Mouse (Mus musculus) granulocyte monocyte progenitor cell, adult 5-6 weeks (primary cell): ENCODE measurements around the gene Traf3ip2. TPM values are rescaled to one million over a fixed set of nuclear protein-coding genes. Genes with fewer than 3 reads are reported as not detected.

Experiments
- ATAC-seq: replicated peaks from 2 replicates; pipeline ENCODE4 v1.8.0; 2016; ENCODE audit warnings: mild to moderate bottlenecking, moderate TSS enrichment, inconsistent platforms; ENCODE audit not compliant: poor library complexity, severe bottlenecking
- total RNA-seq, 2 experiments: library from RNA; stranded (forward) in 1 of 2; stranded (reverse) in 1 of 2; fragments of 200-712, 200-1000 nt in 1 of 2; fragments of >200 nt in 1 of 2; fragmentation: Nextera tagmentation in 1 of 2; gene quantifications; 2 replicates each; pipeline ENCODE4 v1.2.3; 2014 to 2017

The Traf3ip2 gene
- total RNA-seq, 2 experiments from 2014 or later: 2.5 to 2.9 TPM

DNA sequence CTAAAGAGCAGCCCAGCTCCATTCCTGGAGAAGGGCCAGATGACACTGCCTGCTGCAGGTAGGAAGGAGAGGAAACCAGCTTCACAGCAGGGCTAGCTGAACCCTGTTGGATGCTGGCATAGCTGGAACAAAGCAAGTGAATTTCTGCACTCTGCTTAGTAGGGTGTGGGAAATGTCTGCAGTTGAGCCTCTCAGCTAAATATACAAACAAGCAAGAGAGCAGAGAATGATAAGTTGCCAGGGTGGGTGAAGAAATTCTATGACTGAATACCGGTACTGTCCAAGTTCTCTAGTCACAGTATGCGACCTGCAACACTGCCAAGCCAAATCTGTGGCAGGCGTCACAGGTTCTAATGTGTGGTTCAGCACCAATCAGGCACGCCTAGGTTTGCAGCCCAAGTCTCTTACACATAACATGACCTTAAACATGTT lies 52.4 kb downstream of the Traf3ip2 start:
- ATAC-seq: no peak

GRCm38 (mm10) chr10:39666027-39666426 lies 53.3 kb downstream of the Traf3ip2 start:
- no peak for ATAC-seq

GRCm38 (mm10) chr10:39671451-39671850 lies 58.7 kb downstream of the Traf3ip2 start:
- no peak for ATAC-seq

DNA sequence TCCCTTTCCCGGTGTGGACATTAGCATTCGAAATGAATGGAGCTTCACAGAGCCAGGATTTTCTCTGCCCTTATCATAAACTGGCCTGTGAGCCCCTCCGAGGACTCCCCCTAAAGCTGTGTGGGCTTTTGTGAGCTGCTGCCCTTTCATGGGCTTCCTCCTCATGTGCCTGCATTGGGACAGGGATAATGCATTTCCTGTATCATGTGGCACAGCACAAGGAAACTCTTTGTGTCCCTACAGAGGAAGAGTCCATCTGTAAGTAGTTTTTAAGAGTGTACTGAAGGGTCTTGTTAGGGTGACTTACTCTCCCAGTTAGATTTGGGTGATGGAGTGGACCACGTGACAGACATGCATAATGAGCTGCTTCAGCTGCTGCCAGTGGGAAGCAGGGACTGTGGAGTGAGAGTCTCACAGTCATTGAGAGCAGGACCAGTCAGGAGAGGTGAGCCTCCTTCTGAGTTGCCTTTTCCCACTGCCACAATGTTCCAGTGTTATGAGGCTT lies 59.9 kb downstream of the Traf3ip2 start:
- ATAC-seq: no peak

DNA sequence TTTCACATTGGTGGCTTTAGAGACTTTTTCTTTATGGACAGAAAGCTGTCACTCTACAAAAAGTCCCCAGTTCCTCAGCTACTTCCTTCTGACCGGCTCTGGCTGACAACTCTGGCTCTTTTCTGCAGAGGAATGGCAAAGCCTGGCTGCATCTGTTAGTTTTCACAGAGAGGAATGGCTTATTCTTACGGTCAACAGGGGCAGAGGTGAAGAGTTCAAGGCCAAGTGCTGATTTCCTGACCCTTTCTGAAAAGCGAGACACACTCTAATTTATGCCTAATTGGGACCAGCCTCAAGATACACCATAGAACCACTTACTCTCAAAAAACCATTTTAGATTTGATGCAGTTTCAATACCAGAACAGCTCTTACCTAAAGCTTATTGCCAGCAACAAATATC lies 61.4 kb downstream of the Traf3ip2 start:
- ATAC-seq: no peak

GRCm38 (mm10) chr10:39674766-39675165 lies 62.0 kb downstream of the Traf3ip2 start:
- no peak for ATAC-seq

- no peak for ATAC-seq
These were observed 65.6 kb downstream of the Traf3ip2 start for GRCm38 (mm10) chr10:39678199-39678791.

GRCm38 (mm10) chr10:39681014-39681413 lies 68.3 kb downstream of the Traf3ip2 start:
- no peak for ATAC-seq

DNA sequence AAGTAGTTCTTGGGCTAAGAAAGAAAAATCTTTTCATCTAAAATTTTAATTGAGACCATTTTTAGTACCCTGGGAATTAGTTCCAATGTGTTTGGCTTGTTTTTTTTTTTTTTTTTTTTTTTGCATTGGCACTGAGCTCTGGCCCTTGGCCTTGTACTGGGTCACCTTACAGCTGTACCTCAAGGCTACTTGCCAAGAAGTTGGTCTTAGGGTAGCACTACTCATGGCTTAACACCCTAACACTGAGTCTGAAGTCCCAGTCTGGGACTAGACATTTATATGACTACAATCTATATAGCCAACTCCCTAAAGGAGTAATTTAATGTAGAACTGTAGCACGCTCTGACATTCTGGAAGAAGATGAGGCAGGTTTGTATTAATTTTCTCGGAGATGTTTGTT lies 69.8 kb downstream of the Traf3ip2 start:
- ATAC-seq: no peak

DNA sequence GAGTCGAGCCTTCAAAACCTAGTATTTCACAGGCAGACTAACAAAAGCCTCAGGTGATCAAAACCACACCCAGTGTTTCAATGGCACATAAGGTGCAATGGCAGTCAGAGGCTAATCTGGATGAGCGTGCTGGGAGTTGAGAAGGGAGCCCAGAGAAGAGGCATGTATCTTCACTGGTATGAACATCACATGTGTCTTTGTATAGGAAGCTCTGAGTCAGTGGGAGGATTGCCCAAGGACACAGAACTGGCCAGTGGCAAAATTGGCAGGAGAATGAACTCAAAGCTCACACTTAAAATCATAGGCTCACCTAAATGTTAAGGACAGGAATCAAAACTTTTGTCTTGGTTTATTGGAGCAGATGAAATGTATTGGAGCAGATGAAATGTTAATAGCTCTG lies 70.7 kb downstream of the Traf3ip2 start:
- ATAC-seq: no peak

GRCm38 (mm10) chr10:39686811-39687210 lies 74.1 kb downstream of the Traf3ip2 start:
- ATAC-seq: peak; percentile 76

DNA sequence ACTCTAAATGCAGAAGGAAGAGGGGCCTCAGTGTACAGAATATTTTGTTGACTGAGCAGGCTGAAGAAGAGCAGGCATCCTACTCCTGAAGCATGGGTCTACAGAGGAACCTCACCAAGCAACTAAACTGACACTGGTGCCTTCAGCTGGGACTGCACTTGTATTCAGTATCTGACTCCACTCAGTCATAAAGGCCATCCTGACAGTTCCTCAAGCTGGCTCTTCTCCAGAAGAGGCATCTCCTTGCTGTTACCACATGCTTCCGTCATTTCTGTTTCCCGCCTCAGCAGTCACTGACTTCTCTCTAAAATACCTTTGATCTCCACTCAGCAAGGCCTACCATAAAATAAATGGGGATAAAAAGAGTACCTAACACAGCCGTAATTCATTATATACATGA lies 75.1 kb downstream of the Traf3ip2 start:
- peak; percentile 66; the same call in 1 of the 2 replicates for ATAC-seq

GRCm38 (mm10) chr10:39691351-39692064 lies 78.8 kb downstream of the Traf3ip2 start:
- ATAC-seq: no peak

DNA sequence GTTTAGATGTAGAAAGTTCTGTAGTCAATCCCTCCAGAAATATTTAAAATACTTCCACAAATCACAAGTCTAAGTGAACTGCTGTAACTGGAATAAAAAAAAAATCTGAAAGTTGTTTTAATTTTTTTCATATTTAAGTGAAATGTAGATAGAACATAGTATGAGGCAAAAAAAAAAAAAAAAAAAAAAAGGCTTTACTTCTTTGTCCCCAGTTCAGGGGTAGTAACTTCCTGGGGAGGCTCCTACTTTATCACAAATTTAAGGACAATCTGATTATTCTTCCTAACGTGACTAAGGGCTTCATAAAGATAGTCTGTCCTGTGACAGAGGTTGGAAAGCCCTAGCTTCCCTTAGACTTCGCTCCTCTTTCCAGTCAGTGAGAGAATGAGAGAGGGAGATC lies 79.4 kb downstream of the Traf3ip2 start:
- ATAC-seq: no peak

Other genes starting within 250 kb of the Traf3ip2 start
- 5.3 and 8.8 TPM in 2 replicates for gene Fyn, start 244.1 kb upstream of the Traf3ip2 start, total RNA-seq (2014; fragmentation: Nextera tagmentation)
- gene Fyn, start 244.1 kb upstream of the Traf3ip2 start, total RNA-seq (2017): 5.6 and 6.6 TPM in 2 replicates
- 39.8 and 47.6 TPM in 2 replicates for gene Rev3l, start 119.2 kb downstream of the Traf3ip2 start, total RNA-seq (2014; fragmentation: Nextera tagmentation)
- gene Rev3l, start 119.2 kb downstream of the Traf3ip2 start, total RNA-seq (2017): 23.5 and 37.2 TPM in 2 replicates